Mouse (Mus musculus) left cerebral cortex, adult 9 months (tissue): Measurements from ENCODE around the gene Iqcb1.
"Not testable (repeated sequence)": the region's sequence is repeated elsewhere in the genome, so short reads cannot be mapped to it uniquely, and the experiment has no call there.

Experiments
- DNase-seq, 2 experiments: peaks; one replicate each; pipeline ENCODE4 v3.0.0; 2022; ENCODE audit warnings: low spot score in 2 of 2

Iqcb1 gene

DNA sequence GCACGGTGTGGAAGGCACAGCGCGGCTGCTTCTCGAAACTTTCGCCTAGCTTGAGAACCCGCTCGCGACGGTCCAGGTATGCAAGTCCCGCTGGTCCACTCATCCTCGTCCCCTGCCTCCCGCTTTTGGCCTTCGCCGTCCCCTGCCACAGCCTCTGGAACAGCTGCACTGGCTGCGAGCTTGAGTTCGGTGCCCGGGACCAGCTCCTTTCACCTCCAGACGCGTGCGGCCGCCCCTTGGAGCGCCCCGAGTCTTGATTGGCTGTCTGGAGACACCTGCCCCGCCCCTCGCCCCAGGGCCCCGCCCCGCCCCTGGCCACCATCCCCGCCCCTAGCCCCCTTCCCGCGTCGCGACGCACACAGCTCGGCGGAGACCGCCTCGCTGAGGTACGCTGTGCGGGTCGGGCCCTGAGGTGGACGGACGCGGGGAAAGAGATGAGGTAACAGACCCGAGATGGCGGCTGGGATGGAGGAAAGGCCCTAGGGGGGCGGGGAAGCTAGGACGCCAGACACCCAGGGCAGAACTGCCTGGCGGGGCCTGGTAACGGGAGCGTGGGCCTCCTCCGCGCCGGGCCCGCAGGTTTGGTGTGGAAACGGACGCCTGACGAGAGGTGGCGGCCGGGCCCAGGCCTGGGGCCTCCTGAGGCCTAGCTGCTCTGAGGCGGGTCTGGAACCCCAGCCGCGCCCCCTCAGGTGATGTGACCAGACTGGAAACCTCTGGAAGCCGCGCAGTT, at the start of gene Iqcb1:
TSS of gene Iqcb1 (plus strand) at position 332 of the 733 bp plus-strand sequence.
- DNase-seq: peak; percentile 55 to 77

DNA sequence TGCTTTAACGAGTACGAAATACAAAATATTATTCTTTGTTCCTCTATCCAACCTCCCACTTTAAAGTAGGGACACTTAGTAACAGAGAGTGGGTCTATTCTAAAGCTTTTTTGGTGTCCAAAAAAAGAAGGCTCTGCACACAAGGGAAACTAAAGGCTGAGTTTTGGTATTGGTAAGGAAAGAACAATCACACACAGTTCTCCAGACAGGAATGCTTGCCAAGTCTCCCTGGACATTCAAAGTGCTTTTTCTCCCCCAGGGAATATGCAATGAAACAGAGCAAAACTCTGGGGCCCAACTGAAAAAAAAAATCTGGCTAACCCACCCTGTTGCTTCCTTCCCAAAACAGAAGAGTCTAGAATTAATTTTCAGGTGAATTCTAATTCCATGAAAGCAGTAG, 44.0 kb upstream of the Iqcb1 start:
- peak in 1 of 2 experiments; percentile 8 for DNase-seq

DNA sequence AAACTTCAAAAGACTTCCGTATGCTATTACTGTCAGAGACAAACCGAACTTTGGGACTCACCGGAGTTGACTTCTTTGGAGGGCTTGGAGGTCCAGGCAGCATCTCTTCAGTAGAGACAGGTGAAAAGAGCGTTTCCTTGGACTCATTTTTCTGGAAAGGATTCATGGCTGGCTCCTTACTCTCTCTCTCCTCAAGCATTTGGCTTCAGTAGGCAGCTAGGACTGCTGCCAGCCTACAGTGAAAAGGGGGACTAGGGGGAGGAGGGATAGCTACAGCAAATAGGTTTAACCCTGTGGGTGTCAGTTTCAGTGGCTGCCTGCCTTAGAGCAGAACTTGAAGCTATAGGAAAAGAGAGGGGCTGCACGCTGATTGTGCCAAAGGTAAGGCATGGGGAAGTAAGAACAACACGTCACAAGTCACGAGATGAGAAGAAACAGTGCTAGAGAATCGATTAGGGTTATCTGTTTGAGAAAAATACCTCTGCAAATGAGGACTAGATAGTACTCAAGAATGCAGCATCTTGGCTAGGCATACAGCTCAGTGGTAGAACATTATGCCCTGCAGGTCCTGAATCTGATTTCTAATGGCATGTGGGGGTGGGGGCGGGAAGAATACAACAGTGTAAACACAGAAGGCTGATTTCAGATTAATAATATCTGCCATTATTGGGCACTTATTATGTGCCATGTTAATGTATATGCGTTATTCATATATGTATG, 43.4 kb upstream of the Iqcb1 start, which contains the start of gene Slc15a2:
TSS of gene Slc15a2 (minus strand) at position 369 of the 720 bp plus-strand sequence.
- peak in 1 of 2 experiments; percentile 28 for DNase-seq

DNA sequence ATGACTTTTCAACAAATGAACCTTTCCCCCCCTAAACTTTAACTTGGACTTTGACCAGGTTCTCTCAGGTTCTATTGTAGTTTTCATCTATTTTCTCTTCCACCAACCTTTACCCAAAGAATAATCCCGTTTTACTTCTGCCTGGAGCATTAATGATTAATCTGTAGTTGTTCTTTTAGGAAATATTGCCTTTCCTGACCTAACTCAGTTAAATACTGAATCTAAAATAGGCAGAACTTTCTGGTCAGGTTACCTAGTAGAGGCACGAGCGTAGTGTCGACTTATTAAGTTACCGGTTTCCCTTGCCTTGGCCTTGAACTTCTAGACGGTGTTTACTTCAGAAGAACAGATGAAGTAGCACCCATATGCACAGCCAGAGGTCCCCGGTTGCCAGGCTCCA, 41.7 kb upstream of the Iqcb1 start:
- DNase-seq: no peak

DNA sequence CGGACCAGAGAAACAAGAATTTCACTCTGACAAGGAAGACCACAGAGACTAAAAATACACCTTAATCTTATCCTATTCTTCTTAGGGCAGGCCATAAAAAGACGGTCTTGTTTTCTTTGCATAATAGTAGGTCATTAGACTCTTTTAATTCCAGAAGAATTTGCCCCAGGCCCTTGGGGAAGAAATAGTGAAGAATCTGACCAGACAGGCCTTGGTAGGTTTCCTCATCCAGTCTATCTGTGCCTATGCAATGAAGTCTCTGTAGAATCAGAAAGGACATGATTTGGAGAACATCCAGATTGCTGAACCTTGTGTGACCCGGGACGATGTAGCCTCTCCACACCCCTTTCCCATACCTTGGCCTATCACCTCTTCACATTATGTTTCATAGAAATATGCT, 38.0 kb upstream of the Iqcb1 start:
- no peak for DNase-seq

DNA sequence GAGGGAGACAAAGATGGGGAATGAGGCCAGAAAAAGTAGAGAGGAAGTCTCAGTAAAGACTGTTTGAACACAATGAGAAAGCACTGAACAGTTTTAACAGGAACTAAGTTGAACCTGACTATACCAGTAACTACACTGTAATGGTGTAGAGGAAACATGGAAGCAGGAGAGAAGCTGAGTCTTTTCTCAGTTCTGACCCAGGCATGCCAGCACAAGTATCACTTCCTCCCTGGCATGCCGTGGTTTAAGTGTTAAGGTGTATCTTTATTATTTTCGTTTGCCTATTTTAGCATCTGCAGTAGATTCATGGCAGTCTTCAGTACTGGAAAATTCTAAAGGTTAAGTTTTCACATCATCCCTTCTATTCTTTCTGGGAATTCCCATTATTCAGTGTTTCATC, 33.2 kb upstream of the Iqcb1 start:
- DNase-seq: no peak

DNA sequence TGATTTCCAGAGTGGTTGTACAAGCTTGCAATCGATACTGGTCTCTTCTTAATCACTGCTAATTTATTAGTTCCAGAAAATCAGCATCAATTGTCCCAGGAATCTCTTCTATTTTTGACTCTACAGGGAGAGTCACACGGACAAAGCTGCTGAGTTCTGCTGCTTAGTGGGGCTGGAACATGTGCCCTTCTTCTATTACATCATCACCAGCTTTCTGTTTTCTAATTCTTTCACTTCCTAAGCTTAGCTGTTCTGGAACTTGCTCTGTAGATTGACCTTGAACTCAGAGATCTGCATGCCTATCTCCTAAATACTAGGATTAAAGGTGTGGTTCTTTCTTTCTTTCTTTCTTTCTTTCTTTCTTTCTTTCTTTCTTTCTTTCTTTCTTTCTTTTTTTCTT, 29.9 kb upstream of the Iqcb1 start:
- DNase-seq: no peak

DNA sequence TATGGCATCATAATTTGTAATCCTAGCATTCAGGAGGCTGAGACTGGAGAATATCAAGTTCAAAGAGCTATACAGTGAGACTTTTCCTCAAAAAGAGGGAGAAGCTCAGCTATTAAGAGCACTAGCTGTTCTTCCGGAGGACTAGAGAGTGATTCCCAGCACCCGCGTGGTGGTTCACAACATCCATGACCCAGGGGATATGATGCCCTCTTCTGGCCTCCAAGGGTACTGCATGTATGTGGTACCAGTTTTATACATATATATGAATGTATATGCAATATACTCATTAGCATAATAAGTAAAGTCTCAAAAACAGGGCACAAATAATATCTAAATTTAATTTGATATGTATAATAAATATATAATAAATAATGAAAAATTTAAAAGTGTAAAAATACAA, 25.8 kb upstream of the Iqcb1 start:
- DNase-seq: no peak

DNA sequence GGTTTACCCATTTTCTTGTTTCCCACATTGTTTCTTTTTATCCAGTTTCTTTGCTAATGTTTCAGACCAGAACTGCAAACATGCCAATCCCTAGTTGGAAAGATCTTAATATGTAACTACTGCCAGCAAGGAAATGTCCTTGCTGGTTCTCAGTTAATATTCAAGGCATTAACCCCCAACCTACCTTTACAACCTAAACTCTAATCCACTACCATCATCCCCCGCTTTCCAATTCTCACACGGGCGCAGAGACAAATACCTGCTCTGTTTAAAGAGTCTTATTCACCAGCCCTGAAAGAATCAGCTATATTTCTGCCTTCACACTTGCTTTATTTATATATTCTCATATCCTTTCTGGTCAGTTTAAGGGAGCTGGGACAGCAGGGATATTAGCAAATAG, 19.6 kb upstream of the Iqcb1 start:
- DNase-seq: no peak

DNA sequence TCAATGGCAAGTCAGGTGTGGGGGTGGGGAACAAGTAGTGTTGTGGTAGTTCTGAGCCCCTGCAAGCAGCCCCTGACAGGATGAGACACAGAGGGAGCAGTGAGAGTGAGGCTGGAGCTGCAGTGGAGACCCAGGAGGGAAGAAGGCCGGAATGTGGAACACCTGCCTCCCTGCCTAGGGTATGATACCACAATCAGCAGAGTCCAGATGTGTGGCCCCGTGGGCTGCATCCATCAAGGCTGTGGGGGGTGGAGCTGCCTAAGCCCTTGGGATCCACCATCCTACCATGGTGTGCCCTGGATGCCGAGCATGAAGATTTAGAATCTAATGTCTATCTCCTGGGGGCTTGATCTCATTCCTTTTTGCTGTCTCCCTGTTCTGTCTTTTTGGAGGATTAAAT, 14.5 kb upstream of the Iqcb1 start:
- DNase-seq: no peak

DNA sequence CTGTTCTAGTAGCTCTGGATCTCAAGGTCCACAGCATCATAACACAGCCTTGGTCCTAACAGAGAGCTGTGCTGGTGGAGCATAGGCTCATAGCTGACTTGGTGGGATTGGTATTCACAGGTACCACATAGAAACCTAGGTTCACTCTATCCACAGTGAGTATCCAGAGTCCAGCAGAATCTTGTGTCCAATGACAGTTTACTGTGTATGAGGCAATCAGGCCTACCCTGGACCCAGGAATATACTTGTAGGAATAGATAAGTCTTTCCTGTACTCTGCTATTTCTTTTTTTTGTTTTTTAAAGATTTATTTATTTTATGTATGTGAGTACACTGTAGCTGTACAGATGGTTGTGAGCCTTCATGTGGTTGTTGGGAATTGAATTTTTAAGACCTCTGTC, 11.3 kb upstream of the Iqcb1 start:
- no peak for DNase-seq

DNA sequence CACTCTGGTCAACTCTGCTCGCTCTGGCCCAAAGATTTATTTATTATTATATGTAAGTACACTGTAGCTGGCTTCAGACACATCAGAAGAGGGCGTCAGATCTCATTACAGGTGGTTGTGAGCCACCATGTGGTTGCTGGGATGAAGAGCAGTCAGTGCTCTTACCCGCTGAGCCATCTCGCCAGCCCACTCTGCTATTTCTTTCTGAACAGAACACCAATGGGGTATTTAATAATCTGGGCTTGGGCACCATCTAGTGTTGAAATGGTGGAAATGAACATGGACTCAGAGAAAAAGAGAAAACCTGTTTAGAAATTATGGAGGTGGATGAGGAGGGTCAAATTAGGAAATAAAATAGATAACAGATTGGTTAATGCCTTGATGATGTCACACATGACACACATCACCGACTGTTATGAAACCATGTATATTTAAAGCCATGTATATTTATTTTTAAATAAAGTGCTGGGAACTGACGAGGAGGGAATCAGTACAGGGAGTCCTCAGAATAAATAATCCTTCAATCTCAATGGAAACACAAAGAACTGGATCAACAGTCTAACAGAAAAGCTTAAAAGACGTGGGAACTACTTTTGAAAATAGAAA, 10.8 kb upstream of the Iqcb1 start:
- peak; percentile 69 to 87 for DNase-seq

DNA sequence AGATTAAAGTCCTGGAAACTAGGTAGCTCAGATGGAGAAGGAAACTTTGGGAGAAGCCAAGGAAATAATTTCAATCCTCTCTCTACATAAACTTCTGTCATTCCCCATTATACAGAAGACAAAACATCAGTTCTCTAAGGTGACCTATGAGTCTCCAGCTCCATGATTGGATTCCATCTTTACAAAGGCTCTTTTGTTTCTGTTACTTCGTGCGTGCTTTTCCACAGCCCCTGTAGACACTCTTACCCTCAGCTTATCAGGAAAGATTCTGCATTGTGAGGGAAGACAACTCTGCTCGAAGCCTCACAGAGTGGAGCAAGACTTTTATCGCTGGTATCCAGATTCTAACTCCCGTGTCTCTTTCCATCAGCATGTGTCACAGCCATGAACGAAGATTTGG, 8.2 kb upstream of the Iqcb1 start:
- DNase-seq: no peak

DNA sequence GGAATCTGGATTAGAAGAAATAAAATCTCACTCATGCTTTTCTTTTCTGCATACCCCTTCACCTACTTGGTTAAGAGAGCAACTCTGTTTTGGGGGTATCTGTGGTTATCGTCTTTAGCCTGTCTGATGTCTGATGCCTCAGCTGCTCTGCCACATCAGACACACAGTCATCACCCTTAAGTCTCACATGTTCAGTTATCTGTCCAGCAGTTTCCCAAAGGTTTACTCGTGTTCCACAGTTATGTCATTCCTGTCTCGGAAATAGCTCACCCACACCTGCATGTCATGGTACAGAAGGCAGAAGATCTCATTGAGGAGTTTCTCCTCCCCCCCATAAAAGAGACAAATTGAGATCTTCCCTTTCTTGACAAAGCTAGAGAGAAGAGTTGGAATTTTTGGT, 7.4 kb upstream of the Iqcb1 start:
- no peak for DNase-seq

DNA sequence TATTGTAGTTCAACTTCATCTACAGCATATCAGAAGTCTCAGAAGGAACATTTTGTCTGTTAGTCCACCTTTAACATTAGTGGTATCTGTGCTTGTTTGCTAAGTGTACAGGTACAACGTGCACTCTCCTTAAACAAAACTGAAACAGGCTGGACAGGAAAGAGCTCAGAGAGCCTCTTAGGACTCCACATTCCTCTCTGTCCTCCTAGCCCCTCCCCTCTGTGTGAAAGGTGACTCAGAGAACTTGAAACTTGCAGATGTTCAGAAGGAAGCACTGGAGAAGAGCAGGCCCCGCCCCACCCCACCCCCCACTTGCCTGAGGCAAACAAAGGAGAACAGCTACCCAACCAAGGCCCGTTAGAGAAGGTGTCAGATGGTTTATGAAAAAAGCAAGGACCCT, 6.7 kb upstream of the Iqcb1 start:
- no peak for DNase-seq

DNA sequence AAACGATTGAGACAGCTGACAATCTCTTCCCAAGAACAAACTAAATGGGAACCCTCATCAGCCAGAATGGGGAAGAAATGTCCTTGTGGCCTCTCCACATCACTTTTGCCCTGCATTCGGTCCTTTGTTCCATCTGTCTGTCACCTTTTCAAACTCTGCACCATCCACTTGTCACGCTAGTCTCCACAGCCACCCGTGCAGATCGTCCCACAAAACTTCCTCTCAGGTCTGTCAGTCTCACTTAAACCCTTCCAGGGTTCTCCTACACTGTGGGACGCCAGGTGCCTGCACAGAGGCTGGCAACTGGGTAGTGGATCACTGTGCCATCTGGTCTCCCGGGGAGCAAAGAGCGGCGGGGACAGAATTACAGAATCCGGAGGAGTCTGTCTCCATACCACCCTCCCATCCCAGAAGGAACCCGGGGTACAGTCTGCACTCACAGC, 553 bp upstream of the Iqcb1 start:
- DNase-seq: no peak

DNA sequence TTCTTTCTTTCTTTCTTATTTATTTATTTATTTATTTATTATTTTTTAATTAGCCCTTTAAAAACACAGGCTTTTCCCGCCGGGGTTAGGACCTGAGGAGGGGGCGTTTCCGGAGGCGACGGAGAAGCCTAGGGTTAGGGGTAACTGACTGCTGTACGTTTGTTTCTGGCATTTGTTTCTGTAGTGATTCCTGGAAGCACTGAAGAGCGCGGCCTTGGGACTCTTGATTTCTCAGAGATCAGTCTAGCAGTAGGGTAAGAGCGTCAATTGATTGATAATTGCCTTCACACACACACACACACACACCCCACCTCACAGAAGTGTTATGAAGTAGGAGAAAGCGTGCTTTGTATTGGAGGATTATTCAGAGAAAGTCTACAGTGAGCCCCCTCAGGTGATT, 635 bp downstream of the Iqcb1 start:
- DNase-seq: no peak

DNA sequence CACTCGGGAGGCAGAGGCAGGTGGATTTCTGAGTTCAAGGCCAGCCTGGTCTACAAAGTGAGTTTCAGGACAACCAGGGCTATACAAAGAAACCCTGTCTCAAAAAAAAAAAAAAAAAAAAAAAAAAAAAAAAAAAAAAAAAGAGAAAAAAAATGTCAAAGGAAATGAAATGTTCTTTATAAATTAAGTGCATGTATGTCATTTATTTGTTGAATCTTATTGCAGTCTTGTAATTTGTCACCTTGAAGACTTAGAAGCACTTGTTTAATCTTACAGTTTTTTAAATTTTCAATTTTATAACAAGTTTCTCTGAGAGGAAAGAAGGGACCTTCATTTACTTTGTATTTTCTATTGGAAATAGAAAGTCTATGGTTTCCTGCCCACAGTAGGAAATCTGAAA, 18.7 kb downstream of the Iqcb1 start:
- DNase-seq: not testable (repeated sequence)

DNA sequence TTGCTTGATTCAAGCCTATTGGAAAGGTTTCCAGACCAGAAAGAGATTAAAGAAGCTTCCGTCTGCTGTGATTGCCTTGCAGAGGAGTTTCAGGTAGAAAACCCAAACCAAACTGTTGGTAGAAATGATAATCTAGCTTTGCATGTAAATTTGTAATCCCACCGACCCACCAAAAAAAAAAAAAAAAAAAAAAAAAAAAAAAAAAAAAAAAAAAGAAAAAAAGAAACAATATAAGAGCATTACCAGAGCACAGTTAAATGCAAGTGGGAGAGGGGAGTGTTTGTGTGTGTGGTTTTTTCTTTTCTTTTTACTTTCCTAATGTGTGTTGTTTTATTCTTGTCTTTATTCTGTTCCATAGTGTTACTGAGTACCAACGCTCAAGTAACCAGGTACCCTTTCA, 23.0 kb downstream of the Iqcb1 start:
- DNase-seq: no peak

DNA sequence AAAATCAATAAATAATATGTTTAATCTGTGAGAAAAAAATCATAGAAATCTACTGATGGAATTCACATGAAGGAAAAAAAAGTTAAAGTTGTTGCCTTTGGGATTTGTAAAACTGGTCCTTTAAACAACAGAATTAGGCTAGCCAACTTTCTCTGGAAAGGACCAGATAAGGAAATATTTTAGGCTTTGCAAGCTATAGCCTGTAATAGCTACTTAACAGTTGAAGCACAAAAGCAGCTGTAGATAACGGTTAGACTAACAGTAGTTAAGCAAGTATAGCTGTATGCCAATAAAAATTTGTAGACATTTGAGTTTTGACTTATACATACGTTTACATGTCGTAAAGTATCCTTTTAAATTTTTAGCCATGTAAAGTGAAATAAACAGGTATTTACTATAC, 35.4 kb downstream of the Iqcb1 start:
- no peak for DNase-seq

DNA sequence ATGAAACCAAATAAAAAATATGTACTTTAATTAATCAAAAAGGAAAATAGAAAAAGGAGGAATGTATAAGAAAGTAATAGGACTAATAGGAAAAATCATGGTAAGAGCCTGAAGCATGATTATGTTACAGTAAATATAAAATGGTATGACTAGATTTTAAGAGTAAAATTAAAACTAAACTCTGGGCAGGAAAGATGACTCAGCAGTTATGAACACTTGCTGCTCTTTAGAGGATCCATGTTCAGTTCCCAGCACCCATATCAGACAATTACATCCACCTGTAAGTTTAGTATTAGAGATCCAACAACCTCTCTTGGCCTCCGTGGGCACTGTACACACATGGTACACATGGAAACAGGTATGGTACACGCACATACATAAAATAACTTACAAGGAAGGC, 41.3 kb downstream of the Iqcb1 start:
- no peak for DNase-seq

DNA sequence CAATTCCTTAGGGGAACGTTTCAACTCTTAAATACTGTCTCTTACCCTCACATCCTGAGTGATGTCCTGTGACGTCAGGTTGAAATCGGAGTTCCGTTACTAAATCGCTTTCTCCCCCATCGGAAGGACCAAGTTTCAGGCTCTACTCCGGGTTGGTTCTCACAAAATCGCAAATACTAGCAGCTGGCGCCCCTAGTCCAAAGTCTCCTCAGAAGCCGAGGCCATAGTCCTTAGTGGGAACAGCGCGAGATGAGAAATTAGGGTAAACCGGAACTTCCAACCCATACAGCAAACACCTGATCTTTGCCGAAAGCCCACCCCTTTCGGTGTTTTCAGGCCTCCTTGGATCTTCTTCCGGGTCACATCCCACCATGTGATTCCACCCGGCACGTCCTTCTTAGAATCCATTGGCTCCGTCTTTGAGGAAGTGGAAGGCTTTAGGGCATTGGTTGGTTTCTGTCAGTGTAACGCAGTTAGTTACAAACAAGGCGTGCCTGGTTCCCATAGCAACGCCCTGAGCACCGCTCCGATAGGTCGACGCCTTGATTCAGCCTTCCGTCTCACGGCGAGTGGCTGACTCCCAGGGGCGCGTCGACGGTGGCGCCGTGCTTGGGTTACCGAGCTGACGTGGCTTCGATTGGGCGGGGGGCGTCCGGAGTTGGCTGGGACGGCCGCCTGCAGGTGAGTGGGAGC, 46.5 kb downstream of the Iqcb1 start, which contains the start of the genes Eaf2 and Golgb1:
TSS of gene Eaf2 (minus strand) at position 421 of the 693 bp plus-strand sequence.
TSS of gene Golgb1 (plus strand) at position 558 of the 693 bp plus-strand sequence.
- peak; percentile 99 to 100 for DNase-seq
